ENCODE assay signal across 9 mouse cellular contexts in genomic region chr6:137209992-137210391, GRCm38 (mm10). TPM values are rescaled to one million over a fixed set of nuclear protein-coding genes. Genes with fewer than 3 reads are reported as not detected.
A peak's percentile ranks its signal among the peaks of the same experiment; 100 is the strongest.
DNase-seq lines count a peak whose midpoint lies in the region; ATAC-seq lines count a peak whose summit lies in the region.
"Had no signal": no experiment of that assay in that cellular context is flagged by ENCODE, and none has a peak within 500 bp of the region (broad histone marks: within the 10 kb centered on the region; RNA-seq: fewer than 3 reads in every experiment).

No protein-coding gene starts in this region.

- H3K4me3 ChIP-seq in neural tube, embryonic 14.5 days (ENCODE audit: low read depth, low read length), result no peak overlapping the region
- H3K4me3 ChIP-seq: liver, embryonic 15.5 days had no signal

- no peak overlapping the region for H3K9ac ChIP-seq in neural tube, embryonic 14.5 days (replicated peaks; ENCODE audit: low read depth, low read length)
- H3K9ac ChIP-seq: liver, embryonic 15.5 days had no signal

- no peaks in the 10 kb centered on the region for H3K4me1 ChIP-seq in neural tube, embryonic 14.5 days (ENCODE audit: control insufficient read depth, insufficient read depth, low read length)
- H3K4me1 ChIP-seq: liver, embryonic 15.5 days had no signal

- no peaks in the 10 kb centered on the region for H3K36me3 ChIP-seq in neural tube, embryonic 14.5 days (ENCODE audit: control insufficient read depth, insufficient read depth, low read length)
- H3K36me3 ChIP-seq: liver, embryonic 15.5 days had no signal

- no peaks in the 10 kb centered on the region for H3K27me3 ChIP-seq in neural tube, embryonic 14.5 days (ENCODE audit: control insufficient read depth, insufficient read depth, low read length)
- H3K27me3 ChIP-seq: liver, embryonic 15.5 days had no signal

- H3K9me3 ChIP-seq in neural tube, embryonic 14.5 days (ENCODE audit: control insufficient read depth, low read length), result no peaks in the 10 kb centered on the region
- H3K9me3 ChIP-seq: liver, embryonic 15.5 days had no signal

- no peak overlapping the region for H3K27ac ChIP-seq in neural tube, embryonic 14.5 days (ENCODE audit: low read depth, low read length)
- H3K27ac ChIP-seq: liver, embryonic 15.5 days had no signal

- intact Hi-C loops in gastrocnemius, postnatal 14 days (cut with DNase I; ENCODE audit: low total_unique reads), result loop anchor here (5.0 to 10.0 kb wide), 2 partner anchors 187 to 515 kb away; no protein-coding TSS in a partner anchor

- WGBS in neural tube, embryonic 14.5 days, result 75% methylated on average over 8 of the region's 8 CpGs

- DNase-seq in layer of hippocampus, adult 11-12 months (ENCODE audit: low spot score), result peak; percentile 50
- DNase-seq in layer of hippocampus, adult 9-10 months (ENCODE audit: low spot score), result no peak
- peak; percentile 22 for DNase-seq in cerebellum, adult 11 months
- peak; percentile 58 for DNase-seq in gastrocnemius, postnatal 14 days
- DNase-seq in kidney, postnatal 4 days, result peak; percentile 62 to 72
- no peak for DNase-seq in urinary bladder, adult 18-20 months (ENCODE audit: low spot score in 2 of 2)

- ATAC-seq in neural tube, embryonic 14.5 days (ENCODE audit: low read depth), result 0 out of 2 replicates have a peak, but pooled peaks have one; percentile 52
- ATAC-seq in CD4-positive, CD25-positive, alpha-beta regulatory T cell, adult 4 months, result no peak

- no peak overlapping the region for H3K4me2 ChIP-seq in neural tube, embryonic 14.5 days (ENCODE audit: low read depth, low read length)
- H3K4me2 ChIP-seq: liver, embryonic 15.5 days had no signal

RNA-seq across cellular contexts. Expression of gene Rerg, which starts 39.7 kb away (rescaled TPM):
- 1 to 10 TPM; 2.1 to 4.4 TPM for total RNA-seq in gastrocnemius, postnatal 14 days (2021)
- 6.6 and 8.5 TPM in 2 replicates for polyA plus RNA-seq in neural tube, embryonic 14.5 days (2014; fragmentation: Nextera tagmentation; extraction: Ambion mirVana)
- not detected for polyA plus RNA-seq in CD4-positive, CD25-positive, alpha-beta regulatory T cell, adult 4 months (2017; shearing (Covaris generic))

RNA-seq across cellular contexts. Expression of gene Ptpro, which starts 42.1 kb away (rescaled TPM):
- total RNA-seq in gastrocnemius, postnatal 14 days (2021), result under 1 TPM; 0.74 to 0.95 TPM
- polyA plus RNA-seq in neural tube, embryonic 14.5 days (2014; fragmentation: Nextera tagmentation; extraction: Ambion mirVana), result 56.4 and 70.5 TPM in 2 replicates
- polyA plus RNA-seq in CD4-positive, CD25-positive, alpha-beta regulatory T cell, adult 4 months (2017; shearing (Covaris generic)), result under 1 TPM in 1 of 2 experiments, not detected in 1; 0.29 TPM

Comparison
In these comparisons a context has a peak if more than half of its experiments do, and no peak if none do; other contexts are left out.
1. DNase-seq: peak in layer of hippocampus, adult 11-12 months (single experiment), cerebellum, adult 11 months (single experiment), gastrocnemius, postnatal 14 days (single experiment) and kidney, postnatal 4 days (2 of 2); none in layer of hippocampus, adult 9-10 months (single experiment) and urinary bladder, adult 18-20 months (0 of 2).
2. RNA of gene Ptpro, which starts 42.1 kb away (polyA plus RNA-seq): 56.4 to 70.5 TPM in neural tube, embryonic 14.5 days; 0.29 TPM in CD4-positive, CD25-positive, alpha-beta regulatory T cell, adult 4 months; every median in the first group is over 10 times any median in the second.